Mouse (Mus musculus) megakaryocyte progenitor cell, adult 5-6 weeks (primary cell): ENCODE data around the gene Mbd4. TPM values are rescaled to one million over a fixed set of nuclear protein-coding genes. Genes with fewer than 3 reads are reported as not detected.

Experiments
- ATAC-seq: replicated peaks from 2 replicates; pipeline ENCODE4 v1.8.0; 2016; ENCODE audit warnings: mild to moderate bottlenecking, moderate TSS enrichment, inconsistent platforms; ENCODE audit not compliant: poor library complexity
- total RNA-seq, 2 experiments: library from RNA; stranded (forward) in 1 of 2; stranded (reverse) in 1 of 2; fragments of 157-497, 149-512 nt in 1 of 2; fragments of 200-1000 nt in 1 of 2; gene quantifications; 2 replicates each; pipeline versions ENCODE4 v1.2.3 to v1.2.4; 2015 to 2017

Gene Mbd4
- total RNA-seq, 2 experiments from 2014 or later = 10.4 to 19.7 TPM

- ATAC-seq = no peak
These were observed 6.9 kb upstream of the Mbd4 start for GRCm38 (mm10) chr6:115860027-115860556.

GRCm38 (mm10) chr6:115859258-115859657, 6.1 kb upstream of the Mbd4 start:
- no peak for ATAC-seq

GRCm38 (mm10) chr6:115856361-115856745, 3.2 kb upstream of the Mbd4 start:
- ATAC-seq = no peak

GRCm38 (mm10) chr6:115855733-115856360, 2.7 kb upstream of the Mbd4 start:
- ATAC-seq = no peak

GRCm38 (mm10) chr6:115854432-115854831, 1.3 kb upstream of the Mbd4 start:
- ATAC-seq = no peak

- no peak for ATAC-seq
These were observed 814 bp upstream of the Mbd4 start for GRCm38 (mm10) chr6:115853985-115854384.

- no peak for ATAC-seq
These were observed 603 bp downstream of the Mbd4 start for GRCm38 (mm10) chr6:115852446-115853090.

- no peak for ATAC-seq
These were observed 4.4 kb downstream of the Mbd4 start for GRCm38 (mm10) chr6:115848598-115849304.

- peak; percentile 97 for ATAC-seq
These were observed 6.3 kb downstream of the Mbd4 start for GRCm38 (mm10) chr6:115846640-115847411.

- no peak for ATAC-seq
These were observed 8.2 kb downstream of the Mbd4 start for GRCm38 (mm10) chr6:115845006-115845405.

GRCm38 (mm10) chr6:115838745-115839144, 14.4 kb downstream of the Mbd4 start:
- ATAC-seq = 0 out of 2 replicates have a peak, but pooled peaks have one; percentile 8

GRCm38 (mm10) chr6:115838161-115838597, 15.0 kb downstream of the Mbd4 start, which contains the start of gene Efcab12:
Efcab12 (minus strand) TSS chr6:115838412.
- peak; percentile 99 for ATAC-seq

- no peak for ATAC-seq
These were observed 19.3 kb downstream of the Mbd4 start for GRCm38 (mm10) chr6:115833861-115834260.

GRCm38 (mm10) chr6:115832152-115832850, 20.9 kb downstream of the Mbd4 start:
- peak; percentile 67 for ATAC-seq

- ATAC-seq = peak; percentile 62
These were observed 22.2 kb downstream of the Mbd4 start for GRCm38 (mm10) chr6:115830779-115831601.

- ATAC-seq = peak; percentile 97
These were observed 29.2 kb downstream of the Mbd4 start for GRCm38 (mm10) chr6:115823850-115824464.

- ATAC-seq = peak; percentile 71
These were observed 31.8 kb downstream of the Mbd4 start for GRCm38 (mm10) chr6:115821216-115821993.

- no peak for ATAC-seq
These were observed 35.0 kb downstream of the Mbd4 start for GRCm38 (mm10) chr6:115818129-115818528.
